Mouse (Mus musculus) neural tube, embryonic 15.5 days (tissue): Measurements from ENCODE around the gene Zdhhc9. TPM values are rescaled to one million over a fixed set of nuclear protein-coding genes. Genes with fewer than 3 reads are reported as not detected.

Source experiments
- polyA plus RNA-seq: library from polyadenylated mRNA; unstranded; fragments of >200 nt; fragmentation: Nextera tagmentation; extraction: Ambion mirVana; gene quantifications from 2 replicates; pipeline ENCODE4 v1.2.1, GENCODE M21; 2015

The Zdhhc9 gene
- polyA plus RNA-seq, 1 experiment from 2014 or later: 8.7 TPM

Other genes with a start within 250 kb of the Zdhhc9 start
- 2.6 and 3.6 TPM in 2 replicates for gene Apln, start 174.0 kb downstream of the Zdhhc9 start, polyA plus RNA-seq
- 0.31 and 0.54 TPM in 2 replicates for gene Xpnpep2, start 100.2 kb downstream of the Zdhhc9 start, polyA plus RNA-seq
- 1.1 and 18.9 TPM in 2 replicates for gene Sash3, start 62.4 kb downstream of the Zdhhc9 start, polyA plus RNA-seq
- gene Utp14a, start 48.0 kb upstream of the Zdhhc9 start, polyA plus RNA-seq: 15.7 TPM in 2 replicates
- gene Bcorl1, start 132.5 kb upstream of the Zdhhc9 start, polyA plus RNA-seq: 5.1 and 7.2 TPM in 2 replicates